Mouse (Mus musculus) v-Abl transformed pro-B cells (cell line): Measurements from ENCODE around the gene Tia1.

ENCODE experiments used
- in situ Hi-C, 2 experiments: fragments of 400-800 bp; cut with MboI; formaldehyde crosslinking; loops; one replicate each; pipeline ENCODE4 v1.15.1; 2025; ENCODE audit not compliant: unreplicated experiment in 2 of 2

The Tia1 gene

GRCm38 (mm10) chr6:86382551-86382950 is 21.5 kb upstream of the Tia1 start:
- in situ Hi-C loops = no loop called here

- in situ Hi-C loops = no loop called here
Measured at GRCm38 (mm10) chr6:86383370-86383769, 20.6 kb upstream of the Tia1 start.

GRCm38 (mm10) chr6:86384692-86385091 is 19.3 kb upstream of the Tia1 start:
- in situ Hi-C loops = no loop called here

- in situ Hi-C loops = no loop called here
Measured at GRCm38 (mm10) chr6:86385362-86386104, 18.5 kb upstream of the Tia1 start.

- in situ Hi-C loops = no loop called here
Measured at GRCm38 (mm10) chr6:86387313-86387712, 16.7 kb upstream of the Tia1 start.

GRCm38 (mm10) chr6:86388461-86388860 is 15.6 kb upstream of the Tia1 start:
- in situ Hi-C loops = no loop called here

- in situ Hi-C loops = no loop called here
Measured at GRCm38 (mm10) chr6:86391326-86391725, 12.7 kb upstream of the Tia1 start.

GRCm38 (mm10) chr6:86393187-86393586 is 10.8 kb upstream of the Tia1 start:
- in situ Hi-C loops = no loop called here

GRCm38 (mm10) chr6:86394078-86394720 is 9.8 kb upstream of the Tia1 start:
- in situ Hi-C loops = no loop called here

GRCm38 (mm10) chr6:86395021-86395420 is 9.0 kb upstream of the Tia1 start:
- in situ Hi-C loops = loop anchor here in 1 of 2 experiments (5.0 kb wide), 1 partner anchor 268 kb away; no protein-coding TSS in a partner anchor

- in situ Hi-C loops = loop anchor here in 1 of 2 experiments (5.0 kb wide), 1 partner anchor 269 kb away; no protein-coding TSS in a partner anchor
Measured at GRCm38 (mm10) chr6:86395969-86396368, 8.1 kb upstream of the Tia1 start.

- in situ Hi-C loops = loop anchor here in 1 of 2 experiments (5.0 kb wide), 1 partner anchor 269 kb away; no protein-coding TSS in a partner anchor
Measured at GRCm38 (mm10) chr6:86396581-86397256, 7.3 kb upstream of the Tia1 start, which contains the start of gene Pcyox1. Gene Pcyox1 (minus strand): TSS chr6:86397154.

GRCm38 (mm10) chr6:86397257-86397980 is 6.6 kb upstream of the Tia1 start:
- in situ Hi-C loops = loop anchor here in 1 of 2 experiments (5.0 kb wide), 1 partner anchor 270 kb away; no protein-coding TSS in a partner anchor

GRCm38 (mm10) chr6:86398986-86399385 is 5.0 kb upstream of the Tia1 start:
- in situ Hi-C loops = loop anchor here in 1 of 2 experiments (5.0 kb wide), 1 partner anchor 272 kb away; no protein-coding TSS in a partner anchor

- in situ Hi-C loops = loop anchor here (5.0 kb wide), 2 partner anchors 33 to 273 kb away; partner anchors contain the start of gene Fam136a (in 2 of the 2)
Measured at GRCm38 (mm10) chr6:86399995-86400394, 4.0 kb upstream of the Tia1 start.

GRCm38 (mm10) chr6:86400972-86401371 is 3.0 kb upstream of the Tia1 start:
- in situ Hi-C loops = loop anchor here (5.0 kb wide), 1 partner anchor 34 kb away; the partner anchor contains the start of gene Fam136a (in 2 of the 2)

- in situ Hi-C loops = loop anchor here (5.0 kb wide), 1 partner anchor 36 kb away; the partner anchor contains the start of gene Fam136a (in 2 of the 2)
Measured at GRCm38 (mm10) chr6:86402681-86403607, 1.1 kb upstream of the Tia1 start.

GRCm38 (mm10) chr6:86403728-86404099 is 305 bp upstream of the Tia1 start:
- in situ Hi-C loops = loop anchor here (5.0 kb wide), 1 partner anchor 36 kb away; the partner anchor contains the start of gene Fam136a (in 2 of the 2)

GRCm38 (mm10) chr6:86404996-86405395 is 977 bp downstream of the Tia1 start:
- in situ Hi-C loops = loop anchor here (5.0 kb wide), 1 partner anchor 38 kb away; the partner anchor contains the start of gene Fam136a (in 2 of the 2)
